Mouse (Mus musculus) limb, embryonic 14.5 days (tissue): Measurements from ENCODE around the gene Trim11. TPM values are rescaled to one million over a fixed set of nuclear protein-coding genes. Genes with fewer than 3 reads are reported as not detected.

Experiments
- ATAC-seq: fragments of 200-750 bp; cut with Nextera tagmentation; 2 replicates; pipeline ENCODE4 v1.8.0; 2017; ENCODE audit warnings: low read depth, moderate number of reproducible peaks, moderate TSS enrichment; ENCODE audit not compliant: low FRiP score
- DNase-seq: peaks from one replicate; pipeline ENCODE4 v3.0.0-alpha.2; 2015; ENCODE audit warnings: low spot score
- H3K27ac ChIP-seq: fragments of 300-500 bp; sonication (generic); replicated peaks from 2 replicates; pipeline ENCODE4 v1.5.1; 2014; ENCODE audit warnings: low read depth, mild to moderate bottlenecking, low read length, moderate library complexity, mixed read lengths
- H3K27me3 ChIP-seq: fragments of 300-500 bp; sonication (generic); 2 replicates; pipeline ENCODE4 v1.6.1; 2014; ENCODE audit warnings: low read length, mixed read lengths; ENCODE audit not compliant: control insufficient read depth, insufficient read depth
- H3K36me3 ChIP-seq: fragments of 300-500 bp; sonication (generic); 2 replicates; pipeline ENCODE4 v1.6.1; 2014; ENCODE audit warnings: mild to moderate bottlenecking, low read length, moderate library complexity, mixed read lengths; ENCODE audit not compliant: control insufficient read depth, insufficient read depth
- H3K4me1 ChIP-seq: fragments of 300-500 bp; sonication (generic); 2 replicates; pipeline ENCODE4 v1.6.1; 2014; ENCODE audit warnings: antibody characterized with exemption, low read length, mixed read lengths; ENCODE audit not compliant: control insufficient read depth, insufficient read depth
- H3K4me2 ChIP-seq: fragments of 300-500 bp; sonication (generic); replicated peaks from 2 replicates; pipeline ENCODE4 v1.6.1; 2014; ENCODE audit warnings: low read depth, mild to moderate bottlenecking, low read length, moderate library complexity; ENCODE audit not compliant: severe bottlenecking
- H3K4me3 ChIP-seq: fragments of 300-500 bp; sonication (generic); replicated peaks from 2 replicates; pipeline ENCODE4 v1.5.1; 2014; ENCODE audit warnings: low read length
- H3K9ac ChIP-seq: fragments of 300-500 bp; sonication (generic); 2 replicates; pipeline ENCODE4 v1.6.1; 2014; ENCODE audit warnings: mild to moderate bottlenecking, low read depth, low read length, moderate library complexity; ENCODE audit not compliant: severe bottlenecking
- H3K9me3 ChIP-seq: fragments of 300-500 bp; sonication (generic); 2 replicates; pipeline ENCODE4 v1.6.1; 2016; ENCODE audit warnings: low read length; ENCODE audit not compliant: control insufficient read depth
- POLR2A ChIP-seq: fragments of 200-500 bp; IDR thresholded peaks from 2 replicates; pipeline ENCODE4 v1.8.0; 2012; ENCODE audit warnings: inconsistent platforms, mild to moderate bottlenecking, moderate library complexity, borderline replicate concordance; ENCODE audit not compliant: insufficient read depth, insufficient read length; ENCODE audit errors: extremely low read depth
- whole genome bisulfite sequencing: fragments of 180-500 bp; shearing (Covaris S2); extraction: QIAGEN DNeasy Blood & Tissue Kit; methylation state at CpG from one replicate; pipeline ENCODE4 v1.1.7; 2014; 5-methylcytosine and 5-hydroxymethylcytosine counted together
- polyA plus RNA-seq, 2 experiments: library from polyadenylated mRNA; depleted of rRNA in 1 of 2; stranded (reverse) in 1 of 2; unstranded in 1 of 2; fragments of >200 nt; fragmentation: Nextera tagmentation in 1 of 2; extraction: Ambion mirVana in 1 of 2; gene quantifications; 2 replicates each; pipeline versions ENCODE4 v1.2.1 to v1.2.3; 2012 to 2014

Gene Trim11
- polyA plus RNA-seq, 2 experiments: 21.4 to 29.7 TPM

DNA sequence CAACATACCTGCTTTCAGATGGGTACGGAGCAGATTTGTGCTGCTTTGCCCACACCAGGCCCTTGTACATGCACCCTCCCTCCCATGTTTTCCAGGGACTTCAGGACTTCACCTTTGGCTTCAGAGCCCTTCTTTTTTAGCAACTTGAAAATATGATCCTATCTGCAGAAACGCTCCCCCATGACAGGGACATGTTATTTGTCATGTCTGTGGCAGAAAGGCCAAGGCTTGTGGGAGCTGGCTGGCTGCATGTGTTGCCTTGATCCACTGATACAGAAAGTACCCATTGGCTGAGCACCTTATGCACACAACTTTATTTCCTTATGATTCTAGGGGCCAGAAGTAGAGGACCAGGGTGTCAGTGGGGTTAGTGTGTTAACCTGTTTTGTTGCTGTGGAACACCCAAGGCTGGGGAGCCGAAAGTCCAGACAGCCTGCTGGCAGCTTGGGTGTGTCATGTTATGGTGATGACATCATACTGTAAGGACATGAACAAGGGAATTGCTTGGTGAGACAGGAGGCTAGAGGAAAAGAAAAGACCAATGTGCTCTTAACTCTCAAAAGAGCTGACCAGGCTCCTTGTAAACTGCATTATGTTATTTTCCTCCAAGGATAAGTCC is 7.5 kb downstream of the Trim11 start:
- TF ChIP-seq POLR2A: no peak
- Histone ChIP-seq H3K27ac (no peak overlapping the region), H3K9me3 (no peaks in the 10 kb centered on the region), H3K4me3 (no peak overlapping the region), H3K4me1 (no peaks in the 10 kb centered on the region), H3K4me2 (no peak overlapping the region), H3K27me3 (no peaks in the 10 kb centered on the region), H3K36me3 (peaks cover 87% of the 10 kb centered on the region), H3K9ac (no peak overlapping the region)
- WGBS: 94% methylated on average over 3 of the region's 3 CpGs
- DNase-seq (no peak), ATAC-seq (no peak)

DNA sequence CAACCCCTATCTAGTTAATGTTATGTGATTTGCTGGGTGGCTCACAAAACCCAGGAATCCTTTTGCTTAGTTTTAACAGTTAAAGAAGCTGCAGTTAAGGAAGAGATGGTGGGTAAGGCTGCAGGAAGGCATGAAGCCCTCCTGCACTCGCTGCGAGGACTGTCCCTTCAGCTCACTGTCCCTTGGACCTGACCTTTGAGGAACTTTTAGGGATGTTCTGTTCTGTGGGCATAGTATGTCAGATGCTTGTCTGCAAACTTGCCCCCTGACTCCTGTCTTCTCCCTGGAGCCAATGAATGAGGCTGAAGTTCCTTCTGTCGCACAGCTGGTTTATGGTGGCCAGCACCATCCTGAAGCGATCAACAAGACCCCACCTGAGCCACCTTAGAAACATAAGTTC is 11.3 kb downstream of the Trim11 start:
- H3K4me1 ChIP-seq: no peaks in the 10 kb centered on the region
- no peak overlapping the region for H3K9ac ChIP-seq
- no peak overlapping the region for H3K4me2 ChIP-seq
- 96% methylated on average over 4 of the region's 4 CpGs for WGBS
- H3K36me3 ChIP-seq: peaks cover 72% of the 10 kb centered on the region
- DNase-seq (no peak), ATAC-seq (no peak)
- H3K4me3 ChIP-seq: no peak overlapping the region
- 0 out of 2 replicates have a peak, but pooled peaks cover under 1% of the 10 kb centered on the region for H3K27me3 ChIP-seq
- no peak for TF ChIP-seq POLR2A
- H3K9me3 ChIP-seq: no peaks in the 10 kb centered on the region
- H3K27ac ChIP-seq: no peak overlapping the region

DNA sequence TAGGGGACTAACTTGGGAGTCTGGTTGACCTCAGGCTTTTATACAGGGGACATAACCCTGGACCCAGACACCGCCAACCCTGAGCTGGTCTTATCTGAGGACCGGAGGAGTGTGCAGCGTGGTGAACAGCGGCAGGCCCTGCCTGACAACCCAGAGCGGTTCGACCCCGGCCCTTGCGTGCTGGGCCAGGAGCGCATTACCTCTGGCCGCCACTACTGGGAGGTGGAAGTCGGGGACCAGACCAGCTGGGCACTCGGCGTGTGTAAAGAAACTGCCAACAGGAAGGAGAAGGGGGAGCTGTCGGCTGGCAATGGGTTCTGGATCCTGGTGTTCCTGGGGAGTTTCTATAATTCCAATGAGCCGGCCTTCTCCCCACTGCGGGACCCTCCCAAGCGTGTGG is 12.2 kb downstream of the Trim11 start:
- H3K27me3 ChIP-seq: 0 out of 2 replicates have a peak, but pooled peaks cover 9% of the 10 kb centered on the region
- H3K36me3 ChIP-seq: peaks cover 62% of the 10 kb centered on the region
- H3K9me3 ChIP-seq: no peaks in the 10 kb centered on the region
- DNase-seq (no peak), ATAC-seq (no peak)
- H3K4me3 ChIP-seq: no peak overlapping the region
- 86% methylated on average over 17 of the region's 17 CpGs for WGBS
- H3K9ac ChIP-seq: no peak overlapping the region
- H3K27ac ChIP-seq: no peak overlapping the region
- TF ChIP-seq POLR2A: no peak
- H3K4me2 ChIP-seq: no peak overlapping the region
- H3K4me1 ChIP-seq: no peaks in the 10 kb centered on the region

DNA sequence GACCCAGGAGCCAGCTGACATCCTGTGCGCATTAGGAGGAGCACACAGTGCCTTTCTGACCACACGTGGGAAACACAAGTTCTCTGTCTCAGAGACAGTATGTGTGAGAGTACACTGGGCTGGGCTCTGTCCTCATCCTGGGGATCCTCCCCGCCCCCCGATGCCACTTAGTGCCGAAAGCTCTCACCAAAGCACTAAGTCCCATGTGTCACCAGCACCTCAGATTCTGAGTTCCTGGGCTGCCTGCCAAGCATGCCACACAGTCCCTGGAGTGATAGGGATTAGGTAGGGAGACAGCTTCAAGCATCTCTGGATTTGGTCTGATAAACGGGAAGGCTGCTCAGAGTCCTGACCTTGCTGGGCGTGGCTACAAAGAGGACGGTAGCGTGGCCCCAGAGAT is 12.9 kb downstream of the Trim11 start:
- ATAC-seq (no peak), DNase-seq (no peak)
- Histone ChIP-seq H3K4me1 (no peaks in the 10 kb centered on the region), H3K4me3 (no peak overlapping the region), H3K9me3 (no peaks in the 10 kb centered on the region), H3K27me3 (0 out of 2 replicates have a peak, but pooled peaks cover 9% of the 10 kb centered on the region), H3K36me3 (peaks cover 56% of the 10 kb centered on the region), H3K9ac (no peak overlapping the region), H3K4me2 (no peak overlapping the region), H3K27ac (no peak overlapping the region)
- TF ChIP-seq POLR2A: no peak
- WGBS: 86% methylated on average over 9 of the region's 9 CpGs

DNA sequence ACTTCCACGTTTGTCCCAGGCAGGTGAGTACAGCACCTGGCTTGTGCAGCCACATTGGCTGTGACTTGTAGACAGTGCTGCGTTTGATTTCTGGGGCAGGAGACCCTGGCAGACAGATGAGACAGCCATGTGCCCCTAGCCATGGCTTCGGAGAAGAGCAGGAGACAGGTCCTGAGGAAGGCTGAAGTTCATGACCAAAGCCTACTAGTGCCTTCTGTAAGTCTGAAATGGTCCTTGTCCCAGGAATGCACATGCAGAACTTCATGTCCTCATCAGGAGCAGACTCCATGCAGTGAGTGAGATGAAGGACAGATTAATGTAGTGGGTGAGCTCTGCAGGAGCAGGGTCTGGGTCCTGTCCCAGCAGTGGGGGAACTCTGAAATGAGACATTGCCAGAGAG is 14.0 kb downstream of the Trim11 start:
- ATAC-seq (no peak), DNase-seq (no peak)
- no peak overlapping the region for H3K9ac ChIP-seq
- no peaks in the 10 kb centered on the region for H3K9me3 ChIP-seq
- WGBS: 78% methylated on average over 3 of the region's 3 CpGs
- 0 out of 2 replicates have a peak, but pooled peaks cover 9% of the 10 kb centered on the region for H3K27me3 ChIP-seq
- H3K4me2 ChIP-seq: no peak overlapping the region
- H3K4me3 ChIP-seq: no peak overlapping the region
- no peak overlapping the region for H3K27ac ChIP-seq
- H3K36me3 ChIP-seq: peaks cover 45% of the 10 kb centered on the region
- no peak for TF ChIP-seq POLR2A
- H3K4me1 ChIP-seq: no peaks in the 10 kb centered on the region
